ENCODE assay signal across 9 mouse cellular contexts in genomic region chr2:27206128-27206797, GRCm38 (mm10). TPM values are rescaled to one million over a fixed set of nuclear protein-coding genes. Genes with fewer than 3 reads are reported as not detected.
DNase-seq lines count a peak whose midpoint lies in the region.
"Had no signal": no experiment of that assay in that cellular context is flagged by ENCODE, and none has a peak within 500 bp of the region (broad histone marks: within the 10 kb centered on the region; RNA-seq: fewer than 3 reads in every experiment).

No protein-coding gene starts in this region.

- DNase-seq in adrenal gland, adult 2 months: peak; percentile 34
- no peak for DNase-seq in adrenal gland, adult 18-20 months (ENCODE audit: low spot score in 2 of 2)
- peak; percentile 30 for DNase-seq in right cerebral cortex, postnatal 4 days
- no peak for DNase-seq in right cerebral cortex, adult 18-20 months
- DNase-seq in kidney, postnatal 36 days: peak; percentile 45 to 60
- DNase-seq in urinary bladder, postnatal 36 days (ENCODE audit: low spot score in 2 of 2): peak; percentile 30 to 71
- no peak for DNase-seq in frontal cortex, adult 2 months (ENCODE audit: extremely low spot score in 1 of 2, low spot score in 1 of 2)
- no peak for DNase-seq in right cerebral cortex, adult 2 months (ENCODE audit: low spot score in 2 of 2)

RNA-seq across cellular contexts. Expression of gene Dbh, which starts 41.2 kb away (rescaled TPM):
- total RNA-seq in adrenal gland, adult 2 months (2021): 100 to 1,000 TPM; 348 to 637 TPM
- polyA plus RNA-seq in adrenal gland, adult 2 months (2012; rRNA removed): 306 and 321 TPM in 2 replicates
- total RNA-seq in adrenal gland, adult 18-20 months (2021): 100 to 1,000 TPM; 311 to 388 TPM
- 0.40 and 0.50 TPM in 2 replicates for polyA plus RNA-seq in frontal cortex, adult 2 months (2012; rRNA removed)
- total RNA-seq: hematopoietic stem cell, adult 5-6 weeks had no signal

RNA-seq across cellular contexts. Expression of gene Sardh, which starts 41.9 kb away (rescaled TPM):
- 1 to 10 TPM; 8.3 to 9.9 TPM for total RNA-seq in adrenal gland, adult 2 months (2021)
- 16.8 and 21.3 TPM in 2 replicates for polyA plus RNA-seq in adrenal gland, adult 2 months (2012; rRNA removed)
- 1 to 10 TPM; 7.0 to 9.2 TPM for total RNA-seq in adrenal gland, adult 18-20 months (2021)
- 9.2 and 13.7 TPM in 2 replicates for polyA plus RNA-seq in frontal cortex, adult 2 months (2012; rRNA removed)
- total RNA-seq: hematopoietic stem cell, adult 5-6 weeks had no signal

Comparison
In these comparisons a context has a peak if more than half of its experiments do, and no peak if none do; other contexts are left out.
1. DNase-seq: peak in adrenal gland, adult 2 months (single experiment), right cerebral cortex, postnatal 4 days (single experiment), kidney, postnatal 36 days (2 of 2) and urinary bladder, postnatal 36 days (2 of 2); none in adrenal gland, adult 18-20 months (0 of 2), right cerebral cortex, adult 18-20 months (single experiment), frontal cortex, adult 2 months (0 of 2) and right cerebral cortex, adult 2 months (0 of 2).